Mouse (Mus musculus): ENCODE results near the gene Inpp4b. TPM values are rescaled to one million over a fixed set of nuclear protein-coding genes. Genes with fewer than 3 reads are reported as not detected.

Gene Inpp4b
- polyA plus RNA-seq, 1 experiment from 2014 or later = 5.6 TPM

- WGBS = 65% methylated on average over 1 of the region's 1 CpGs
- no peaks in the 10 kb centered on the region for H3K4me1 ChIP-seq
- no peak for ATAC-seq (ENCODE audit: low FRiP score, low read depth)
Measured at GRCm38 (mm10) chr8:81774454-81774853, 432.1 kb downstream of the Inpp4b start.

GRCm38 (mm10) chr8:81776516-81777237, 434.3 kb downstream of the Inpp4b start:
- no peaks in the 10 kb centered on the region for H3K9me3 ChIP-seq
- ATAC-seq (ENCODE audit: low FRiP score, low read depth) = no peak
- no peak overlapping the region for H3K27ac ChIP-seq
- no peaks in the 10 kb centered on the region for H3K36me3 ChIP-seq
- WGBS = 77% methylated on average over 4 of the region's 4 CpGs
- no peak overlapping the region for H3K9ac ChIP-seq
- H3K27me3 ChIP-seq (replicated peaks) = no peaks in the 10 kb centered on the region
- no peak overlapping the region for H3K4me3 ChIP-seq
- no peaks in the 10 kb centered on the region for H3K4me1 ChIP-seq
- no peak overlapping the region for H3K4me2 ChIP-seq (replicated peaks)

More at GRCm38 (mm10) chr8:81774454-81774853, 432.1 kb downstream of the Inpp4b start:
- H3K36me3 ChIP-seq = no peaks in the 10 kb centered on the region
- H3K9ac ChIP-seq = no peak overlapping the region
- no peak overlapping the region for H3K27ac ChIP-seq
- H3K27me3 ChIP-seq (replicated peaks) = no peaks in the 10 kb centered on the region
- H3K4me3 ChIP-seq = no peak overlapping the region
- H3K4me2 ChIP-seq (replicated peaks) = no peak overlapping the region
- no peaks in the 10 kb centered on the region for H3K9me3 ChIP-seq

GRCm38 (mm10) chr8:81777704-81778103, 435.3 kb downstream of the Inpp4b start:
- Histone ChIP-seq H3K9ac (no peak overlapping the region), H3K4me3 (no peak overlapping the region), H3K4me2 (replicated peaks) (no peak overlapping the region), H3K27me3 (replicated peaks) (no peaks in the 10 kb centered on the region), H3K36me3 (no peaks in the 10 kb centered on the region), H3K4me1 (no peaks in the 10 kb centered on the region), H3K9me3 (no peaks in the 10 kb centered on the region), H3K27ac (no peak overlapping the region)
- 92% methylated on average over 1 of the region's 1 CpGs for WGBS
- no peak for ATAC-seq (ENCODE audit: low FRiP score, low read depth)

- no peak overlapping the region for H3K27ac ChIP-seq
- no peaks in the 10 kb centered on the region for H3K27me3 ChIP-seq (replicated peaks)
- H3K4me2 ChIP-seq (replicated peaks) = no peak overlapping the region
- H3K9ac ChIP-seq = no peak overlapping the region
- no peaks in the 10 kb centered on the region for H3K36me3 ChIP-seq
- H3K4me3 ChIP-seq = no peak overlapping the region
- no peaks in the 10 kb centered on the region for H3K9me3 ChIP-seq
- 91% methylated on average over 5 of the region's 5 CpGs for WGBS
- ATAC-seq (ENCODE audit: low FRiP score, low read depth) = no peak
- H3K4me1 ChIP-seq = no peaks in the 10 kb centered on the region
Measured at GRCm38 (mm10) chr8:81779440-81779839, 437.1 kb downstream of the Inpp4b start.

- Histone ChIP-seq H3K4me2 (replicated peaks) (no peak overlapping the region), H3K9ac (no peak overlapping the region), H3K4me1 (no peaks in the 10 kb centered on the region), H3K27ac (no peak overlapping the region), H3K36me3 (no peaks in the 10 kb centered on the region), H3K4me3 (no peak overlapping the region), H3K9me3 (no peaks in the 10 kb centered on the region), H3K27me3 (replicated peaks) (no peaks in the 10 kb centered on the region)
- no peak for ATAC-seq (ENCODE audit: low FRiP score, low read depth)
- 91% methylated on average over 6 of the region's 6 CpGs for WGBS
Measured at GRCm38 (mm10) chr8:81780166-81780565, 437.8 kb downstream of the Inpp4b start.

- Histone ChIP-seq H3K9ac (no peak overlapping the region), H3K4me1 (no peaks in the 10 kb centered on the region), H3K27me3 (replicated peaks) (no peaks in the 10 kb centered on the region), H3K4me2 (replicated peaks) (no peak overlapping the region), H3K9me3 (no peaks in the 10 kb centered on the region), H3K27ac (no peak overlapping the region), H3K4me3 (no peak overlapping the region), H3K36me3 (no peaks in the 10 kb centered on the region)
- no peak for ATAC-seq (ENCODE audit: low FRiP score, low read depth)
- WGBS = 89% methylated on average over 2 of the region's 2 CpGs
Measured at GRCm38 (mm10) chr8:81780921-81781675, 438.7 kb downstream of the Inpp4b start.

- Histone ChIP-seq H3K27me3 (replicated peaks) (no peaks in the 10 kb centered on the region), H3K9ac (no peak overlapping the region), H3K9me3 (no peaks in the 10 kb centered on the region), H3K4me2 (replicated peaks) (no peak overlapping the region), H3K27ac (no peak overlapping the region), H3K36me3 (no peaks in the 10 kb centered on the region), H3K4me3 (no peak overlapping the region), H3K4me1 (no peaks in the 10 kb centered on the region)
- ATAC-seq (ENCODE audit: low FRiP score, low read depth) = no peak
- 92% methylated on average over 4 of the region's 4 CpGs for WGBS
Measured at GRCm38 (mm10) chr8:81782781-81783180, 440.4 kb downstream of the Inpp4b start.

GRCm38 (mm10) chr8:81784775-81785174, 442.4 kb downstream of the Inpp4b start:
- Histone ChIP-seq H3K27me3 (replicated peaks) (no peaks in the 10 kb centered on the region), H3K4me3 (no peak overlapping the region), H3K36me3 (no peaks in the 10 kb centered on the region), H3K9me3 (no peaks in the 10 kb centered on the region), H3K9ac (no peak overlapping the region), H3K4me2 (replicated peaks) (no peak overlapping the region), H3K27ac (no peak overlapping the region), H3K4me1 (no peaks in the 10 kb centered on the region)
- ATAC-seq (ENCODE audit: low FRiP score, low read depth) = no peak
- WGBS = 80% methylated on average over 3 of the region's 3 CpGs

GRCm38 (mm10) chr8:81788498-81788897, 446.1 kb downstream of the Inpp4b start:
- Histone ChIP-seq H3K9ac (no peak overlapping the region), H3K9me3 (no peaks in the 10 kb centered on the region), H3K4me3 (no peak overlapping the region), H3K36me3 (no peaks in the 10 kb centered on the region), H3K27ac (no peak overlapping the region), H3K4me1 (no peaks in the 10 kb centered on the region), H3K4me2 (replicated peaks) (no peak overlapping the region), H3K27me3 (replicated peaks) (no peaks in the 10 kb centered on the region)
- 79% methylated on average over 2 of the region's 2 CpGs for WGBS
- no peak for ATAC-seq (ENCODE audit: low FRiP score, low read depth)

- WGBS = 79% methylated on average over 5 of the region's 5 CpGs
- Histone ChIP-seq H3K4me1 (no peaks in the 10 kb centered on the region), H3K9ac (no peak overlapping the region), H3K27me3 (replicated peaks) (no peaks in the 10 kb centered on the region), H3K27ac (no peak overlapping the region), H3K4me3 (no peak overlapping the region), H3K4me2 (replicated peaks) (no peak overlapping the region), H3K36me3 (no peaks in the 10 kb centered on the region), H3K9me3 (no peaks in the 10 kb centered on the region)
- no peak for ATAC-seq (ENCODE audit: low FRiP score, low read depth)
Measured at GRCm38 (mm10) chr8:81792649-81793048, 450.3 kb downstream of the Inpp4b start.

- no peak overlapping the region for H3K4me2 ChIP-seq (replicated peaks)
- H3K4me1 ChIP-seq = no peaks in the 10 kb centered on the region
- no peak overlapping the region for H3K4me3 ChIP-seq
- 79% methylated on average over 1 of the region's 1 CpGs for WGBS
- H3K9ac ChIP-seq = no peak overlapping the region
- no peak for ATAC-seq (ENCODE audit: low FRiP score, low read depth)
- no peaks in the 10 kb centered on the region for H3K27me3 ChIP-seq (replicated peaks)
- no peak overlapping the region for H3K27ac ChIP-seq
- no peaks in the 10 kb centered on the region for H3K9me3 ChIP-seq
- H3K36me3 ChIP-seq = no peaks in the 10 kb centered on the region
Measured at GRCm38 (mm10) chr8:81798501-81798900, 456.1 kb downstream of the Inpp4b start.

- Histone ChIP-seq H3K9ac (no peak overlapping the region), H3K36me3 (no peaks in the 10 kb centered on the region), H3K4me1 (no peaks in the 10 kb centered on the region), H3K27ac (no peak overlapping the region), H3K27me3 (replicated peaks) (no peaks in the 10 kb centered on the region), H3K9me3 (no peaks in the 10 kb centered on the region), H3K4me3 (no peak overlapping the region), H3K4me2 (replicated peaks) (no peak overlapping the region)
- ATAC-seq (ENCODE audit: low FRiP score, low read depth) = no peak
Measured at GRCm38 (mm10) chr8:81800792-81801191, 458.4 kb downstream of the Inpp4b start.

GRCm38 (mm10) chr8:81806797-81807196, 464.4 kb downstream of the Inpp4b start:
- Histone ChIP-seq H3K9me3 (no peaks in the 10 kb centered on the region), H3K4me2 (replicated peaks) (no peak overlapping the region), H3K27ac (no peak overlapping the region), H3K36me3 (no peaks in the 10 kb centered on the region), H3K27me3 (replicated peaks) (no peaks in the 10 kb centered on the region), H3K9ac (no peak overlapping the region), H3K4me1 (no peaks in the 10 kb centered on the region), H3K4me3 (no peak overlapping the region)
- peak; percentile 82; the same call in 1 of the 2 replicates for ATAC-seq (ENCODE audit: low FRiP score, low read depth)
